Mouse (Mus musculus) heart, postnatal 10 days (tissue): ENCODE results near the gene Cd2bp2. TPM values are rescaled to one million over a fixed set of nuclear protein-coding genes. Genes with fewer than 3 reads are reported as not detected.

Experiments used
- DNase-seq, 2 experiments: peaks; one replicate each; pipeline ENCODE4 v3.0.0; 2021
- intact Hi-C: fragments of 180-260 bp; cut with DNase I; formaldehyde crosslinking; loops from one replicate; pipeline ENCODE4 v1.15.1; 2025
- total RNA-seq, 2 experiments: library from RNA; stranded (reverse); gene quantifications; 2 replicates each; pipeline ENCODE4 v1.2.3; 2021

Cd2bp2 gene
- total RNA-seq, 2 experiments from 2014 or later: 46.8 to 49.2 TPM

DNA sequence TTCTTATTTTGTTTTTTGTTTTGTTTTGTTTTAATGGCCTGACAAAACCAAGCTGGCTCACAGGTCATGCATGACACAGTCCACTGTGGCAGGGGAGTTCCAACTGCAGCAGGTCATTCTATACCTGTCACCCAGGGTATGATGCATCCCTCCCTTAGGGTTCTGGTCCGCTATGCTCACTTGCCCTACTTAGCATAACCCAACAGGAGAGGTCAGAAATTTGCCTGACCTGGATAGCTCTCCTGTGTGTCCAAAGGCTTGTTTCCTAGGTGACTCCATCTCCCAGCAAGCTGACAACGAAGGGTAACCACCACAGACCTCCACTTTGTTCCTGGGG, 49.6 kb downstream of the Cd2bp2 start:
- intact Hi-C loops: no loop called here
- DNase-seq: no peak

GRCm38 (mm10) chr7:127145387-127146266, 50.2 kb downstream of the Cd2bp2 start:
- DNase-seq: no peak
- intact Hi-C loops: no loop called here

DNA sequence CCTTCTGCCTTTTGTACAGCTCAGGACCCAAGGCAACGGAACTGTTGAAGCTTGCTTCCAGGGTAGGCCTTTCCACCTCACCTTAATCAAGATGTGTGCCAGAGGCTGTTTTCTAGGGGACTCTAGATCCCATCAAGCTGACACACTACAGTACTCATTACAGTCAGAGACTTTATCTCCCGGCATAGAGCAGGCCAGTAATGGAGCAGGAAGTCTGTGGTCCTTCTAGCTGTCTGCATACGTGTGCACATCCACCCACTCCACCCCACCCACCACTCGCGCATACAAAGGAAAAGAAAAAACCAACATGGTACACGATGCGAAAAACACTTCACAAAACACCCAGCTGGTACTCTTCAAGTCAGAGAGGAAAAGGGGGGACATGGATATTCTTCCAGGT, 51.4 kb downstream of the Cd2bp2 start:
- no peak for DNase-seq
- intact Hi-C loops: loop anchor here (5.0 kb wide), 1 partner anchor 38 kb away; no protein-coding TSS in a partner anchor

DNA sequence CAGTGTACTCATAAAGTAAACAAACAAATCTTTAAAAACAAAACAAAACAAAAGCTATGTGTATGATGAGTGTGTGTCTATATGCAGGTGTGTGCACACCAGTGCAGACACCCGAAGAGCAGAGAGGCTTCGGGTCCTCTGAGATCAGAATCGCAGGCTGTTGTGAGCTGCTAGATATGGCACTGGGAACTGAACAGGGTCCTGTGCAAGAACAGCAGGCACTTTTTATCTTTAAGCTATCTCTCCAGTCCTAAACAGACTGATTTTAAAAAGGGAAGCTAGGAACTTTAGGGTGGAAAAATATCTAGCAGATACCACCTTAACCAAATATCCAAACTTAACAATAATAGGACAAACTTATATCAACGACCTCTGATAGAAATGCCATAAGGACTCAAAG, 53.2 kb downstream of the Cd2bp2 start:
- DNase-seq: no peak
- intact Hi-C loops: loop anchor here (5.0 kb wide), 1 partner anchor 40 kb away; no protein-coding TSS in a partner anchor

- intact Hi-C loops: loop anchor here (5.0 kb wide), 1 partner anchor 40 kb away; no protein-coding TSS in a partner anchor
- DNase-seq: no peak
Observed at GRCm38 (mm10) chr7:127142214-127142613, 53.6 kb downstream of the Cd2bp2 start.

Other genes with a start within 250 kb of the Cd2bp2 start
- not detected for gene Asphd1, start 246.5 kb downstream of the Cd2bp2 start, total RNA-seq
- 10 to 100 TPM; 23.3 to 30.4 TPM for gene Sez6l2, start 245.5 kb downstream of the Cd2bp2 start, total RNA-seq
- gene Cdipt, start 220.1 kb downstream of the Cd2bp2 start, total RNA-seq: 10 to 100 TPM; 73.8 to 82.0 TPM
- under 1 TPM; 0.47 to 0.84 TPM for gene Cdiptos, start 220.0 kb downstream of the Cd2bp2 start, total RNA-seq
- gene Mvp, start 181.4 kb downstream of the Cd2bp2 start, total RNA-seq: 10 to 100 TPM; 45.3 to 50.1 TPM
- gene Pagr1b, start 179.6 kb downstream of the Cd2bp2 start, total RNA-seq: not detected
- 10 to 100 TPM in 1 of 2 experiments, 1 to 10 TPM in 1; 6.4 to 19.6 TPM for gene Pagr1a, start 178.7 kb downstream of the Cd2bp2 start, total RNA-seq
- gene Gm42742, start 175.0 kb downstream of the Cd2bp2 start, total RNA-seq: 10 to 100 TPM; 19.0 to 27.2 TPM
- gene Prrt2, start 174.8 kb downstream of the Cd2bp2 start, total RNA-seq: 1 to 10 TPM; 1.0 to 2.3 TPM
- 100 to 1,000 TPM; 106 to 113 TPM for gene Maz, start 169.0 kb downstream of the Cd2bp2 start, total RNA-seq
- 10 to 100 TPM; 15.3 to 17.6 TPM for gene Kif22, start 153.6 kb downstream of the Cd2bp2 start, total RNA-seq
- not detected for gene Zg16, start 108.7 kb downstream of the Cd2bp2 start, total RNA-seq
- gene AI467606, start 104.7 kb downstream of the Cd2bp2 start, total RNA-seq: 1 to 10 TPM in 1 of 2 experiments, under 1 TPM in 1; 0.94 to 1.5 TPM
- gene Qprt, start 73.8 kb downstream of the Cd2bp2 start, total RNA-seq: under 1 TPM in 1 of 2 experiments, not detected in 1; 0.29 TPM
- under 1 TPM; 0.72 to 0.84 TPM for gene Spn, start 58.2 kb downstream of the Cd2bp2 start, total RNA-seq
- 10 to 100 TPM; 35.3 to 37.2 TPM for gene Tbc1d10b, start 12.4 kb upstream of the Cd2bp2 start, total RNA-seq
- 1 to 10 TPM; 1.7 to 2.5 TPM for gene Mylpf, start 12.8 kb upstream of the Cd2bp2 start, total RNA-seq
- 1 to 10 TPM; 6.8 to 8.8 TPM for gene Zfp553, start 37.0 kb upstream of the Cd2bp2 start, total RNA-seq
- gene Sept1, start 37.1 kb upstream of the Cd2bp2 start, total RNA-seq: 10 to 100 TPM; 11.5 to 15.5 TPM
- gene Zfp771, start 48.2 kb upstream of the Cd2bp2 start, total RNA-seq: 10 to 100 TPM; 14.3 to 15.9 TPM
- 10 to 100 TPM; 45.2 to 48.5 TPM for gene Dctpp1, start 64.7 kb upstream of the Cd2bp2 start, total RNA-seq
- gene Sephs2, start 78.0 kb upstream of the Cd2bp2 start, total RNA-seq: 10 to 100 TPM; 39.4 to 49.4 TPM
- 1 to 10 TPM; 2.8 to 3.7 TPM for gene Itgal, start 100.2 kb upstream of the Cd2bp2 start, total RNA-seq
- 10 to 100 TPM; 40.4 to 43.0 TPM for gene Zfp768, start 149.5 kb upstream of the Cd2bp2 start, total RNA-seq
- 1 to 10 TPM; 5.5 to 5.6 TPM for gene Zfp747, start 180.0 kb upstream of the Cd2bp2 start, total RNA-seq
- gene 9130019O22Rik, start 191.1 kb upstream of the Cd2bp2 start, total RNA-seq: 1 to 10 TPM; 2.9 to 3.2 TPM
- gene E430018J23Rik, start 197.6 kb upstream of the Cd2bp2 start, total RNA-seq: 1 to 10 TPM; 4.7 to 5.7 TPM
- 1 to 10 TPM; 4.7 TPM for gene Zfp764, start 210.8 kb upstream of the Cd2bp2 start, total RNA-seq
- gene Zfp688, start 226.0 kb upstream of the Cd2bp2 start, total RNA-seq: 1 to 10 TPM; 3.8 to 6.2 TPM